Mouse (Mus musculus): ENCODE results near the gene Lce1a1.

DNA sequence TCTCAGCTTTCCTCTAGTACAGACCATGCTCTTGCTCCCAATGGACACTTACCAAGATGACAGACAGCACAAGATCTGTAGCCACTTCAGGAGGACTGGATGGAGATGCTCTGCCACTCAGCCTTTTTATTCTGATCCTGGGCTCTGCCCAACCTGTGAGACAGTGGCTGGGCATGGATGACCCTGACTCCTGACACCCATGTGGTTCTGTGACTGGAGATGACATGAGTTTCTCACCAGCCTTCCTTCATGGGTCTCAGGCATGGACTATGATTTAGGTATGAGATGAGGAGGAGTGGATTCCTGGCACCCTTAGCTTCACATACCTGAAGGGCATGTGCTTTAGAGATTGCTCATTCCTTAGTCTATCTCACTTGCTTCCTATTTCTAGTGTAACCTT is 8.7 kb upstream of the Lce1a1 start, which contains the start of gene Lce1b:
- no peak for TF ChIP-seq CTCF (IDR thresholded peaks at IDR 0.05; ENCODE audit: control insufficient read depth, insufficient read depth, low read length)
- TF ChIP-seq POLR2A (IDR thresholded peaks at IDR 0.05; ENCODE audit: borderline replicate concordance, control insufficient read depth, low read depth, low read length): no peak

Measured in bone marrow, adult 2 months (tissue).